Mouse (Mus musculus): Measurements from ENCODE around the gene Rfxank. TPM values are rescaled to one million over a fixed set of nuclear protein-coding genes. Genes with fewer than 3 reads are reported as not detected.

Rfxank gene
- polyA plus RNA-seq, 1 experiment: 11.2 TPM

DNA sequence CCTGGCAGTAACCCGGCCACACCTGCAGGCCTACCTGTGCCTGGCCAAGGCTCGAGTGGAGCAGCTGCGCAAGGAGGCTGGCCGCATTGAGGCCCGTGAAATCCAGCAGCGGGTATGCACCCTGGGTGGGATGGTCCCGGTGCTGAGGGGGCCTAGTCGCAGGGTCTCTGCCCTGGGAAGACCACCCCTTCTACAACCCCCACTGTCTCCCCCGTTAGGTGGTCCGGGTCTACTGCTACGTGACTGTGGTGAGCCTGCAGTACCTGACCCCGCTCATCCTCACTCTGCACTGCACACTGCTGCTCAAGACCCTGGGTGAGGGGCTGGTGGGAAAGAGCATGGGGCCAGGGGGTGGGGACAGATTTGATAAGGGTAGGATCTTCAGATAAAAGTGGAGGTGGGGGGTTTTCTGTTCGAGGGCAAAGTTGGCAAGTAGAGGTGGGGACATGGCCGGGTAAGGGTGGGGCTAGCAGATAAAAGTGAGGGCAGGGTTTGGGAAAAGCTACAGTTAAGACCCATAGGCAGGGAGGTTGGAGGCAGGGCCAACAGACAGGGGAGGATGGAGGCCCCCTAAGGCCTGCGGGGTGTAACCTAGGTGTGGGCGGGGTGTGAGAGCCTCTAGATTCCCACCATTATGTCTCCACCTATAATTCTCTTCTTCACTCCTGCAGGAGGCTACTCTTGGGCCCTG, 42.4 kb upstream of the Rfxank start:
- H3ac ChIP-seq (ENCODE audit: control insufficient read depth, insufficient read length): no peak overlapping the region
- H3K27me3 ChIP-seq (ENCODE audit: control insufficient read depth, insufficient read depth, insufficient read length): no peaks in the 10 kb centered on the region
- peaks cover 5% of the 10 kb centered on the region for H3K36me3 ChIP-seq (ENCODE audit: control insufficient read depth, insufficient read depth)
- no peak overlapping the region for H3K4me2 ChIP-seq (ENCODE audit: low read depth)
- H3K4me3 ChIP-seq: no peak overlapping the region
- no peaks in the 10 kb centered on the region for H3K79me2 ChIP-seq (ENCODE audit: control insufficient read depth, insufficient read depth)
- no peak for TF ChIP-seq CEBPB (IDR thresholded peaks at IDR 0.05; ENCODE audit: insufficient read depth, poor library complexity, severe bottlenecking)
- no peak for TF ChIP-seq MAX (IDR thresholded peaks at IDR 0.05; ENCODE audit: low read depth)
- TF ChIP-seq TCF3 (IDR thresholded peaks at IDR 0.05; ENCODE audit: insufficient read length, low read depth): no peak
- TF ChIP-seq POLR2A (IDR thresholded peaks at IDR 0.05; ENCODE audit: insufficient read length, low read depth): no peak
- no peak for TF ChIP-seq REST (IDR thresholded peaks at IDR 0.05; ENCODE audit: insufficient read depth, insufficient read length)
- no peak for TF ChIP-seq MYOD1 (IDR thresholded peaks at IDR 0.05; ENCODE audit: control insufficient read depth in 1 of 3, insufficient read length in 2 of 3, low read depth in 2 of 3)
- TF ChIP-seq SRF (IDR thresholded peaks at IDR 0.05; ENCODE audit: control insufficient read depth, insufficient read length, low read depth): no peak
- TF ChIP-seq TCF12 (IDR thresholded peaks at IDR 0.05; ENCODE audit: insufficient read depth, poor library complexity, severe bottlenecking): no peak
- TF ChIP-seq MYOG (IDR thresholded peaks at IDR 0.05; ENCODE audit: control insufficient read depth in 1 of 3, insufficient read depth in 1 of 3, insufficient read length in 2 of 3, low read depth in 2 of 3): no peak
- no peak for TF ChIP-seq E2F4 (IDR thresholded peaks at IDR 0.05; ENCODE audit: insufficient read depth)
- no peak for TF ChIP-seq USF1 (IDR thresholded peaks at IDR 0.05; ENCODE audit: low read depth)

DNA sequence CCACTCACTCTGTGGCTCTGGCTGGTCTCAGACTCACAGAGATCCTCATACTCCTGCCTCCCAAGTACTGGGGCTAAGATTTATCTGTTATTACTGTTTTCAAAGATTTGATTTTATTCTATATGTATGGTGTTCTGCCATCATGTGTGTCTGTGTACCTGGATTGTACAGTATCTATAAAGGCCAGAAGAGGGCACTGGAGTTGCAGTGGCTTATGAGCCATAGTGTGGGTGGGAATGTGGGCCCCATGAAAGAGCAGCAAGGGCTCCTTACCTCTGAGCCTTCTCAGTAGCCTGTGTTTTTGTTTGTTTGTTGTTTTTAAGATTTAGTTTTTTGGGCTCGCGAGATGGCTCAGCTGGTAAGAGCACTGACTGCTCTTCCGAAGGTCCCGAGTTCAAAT, 40.1 kb upstream of the Rfxank start:
- Histone ChIP-seq H3K79me2 (ENCODE audit: control insufficient read depth, insufficient read depth) (no peaks in the 10 kb centered on the region), H3K36me3 (ENCODE audit: control insufficient read depth, insufficient read depth) (peaks cover 5% of the 10 kb centered on the region), H3K27me3 (ENCODE audit: control insufficient read depth, insufficient read depth, insufficient read length) (no peaks in the 10 kb centered on the region), H3K4me3 (no peak overlapping the region), H3K4me2 (ENCODE audit: low read depth) (no peak overlapping the region), H3ac (ENCODE audit: control insufficient read depth, insufficient read length) (no peak overlapping the region)
- TF ChIP-seq E2F4 (IDR thresholded peaks at IDR 0.05; ENCODE audit: insufficient read depth): no peak
- TF ChIP-seq REST (IDR thresholded peaks at IDR 0.05; ENCODE audit: insufficient read depth, insufficient read length): no peak

DNA sequence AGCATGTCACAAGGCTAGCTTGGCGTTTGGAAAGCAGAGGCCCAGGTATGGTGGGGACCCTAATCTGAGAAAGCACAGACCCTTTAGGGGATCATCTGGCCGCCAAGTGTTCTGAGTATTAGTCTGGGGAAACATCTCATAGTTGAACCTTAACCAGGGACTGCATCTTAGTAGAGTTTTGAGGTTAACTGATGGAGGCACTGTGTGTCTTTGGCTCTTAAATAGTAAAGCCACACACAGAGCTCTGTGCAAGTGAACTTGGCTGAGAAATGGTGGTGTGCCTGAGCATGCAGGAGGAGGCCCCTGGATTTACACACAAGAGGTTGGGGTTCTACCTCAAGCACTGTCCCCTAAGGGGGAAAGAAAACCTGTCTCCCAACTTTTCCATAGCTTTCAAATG, 39.3 kb upstream of the Rfxank start:
- Histone ChIP-seq H3K36me3 (ENCODE audit: control insufficient read depth, insufficient read depth) (peaks cover 5% of the 10 kb centered on the region), H3ac (ENCODE audit: control insufficient read depth, insufficient read length) (no peak overlapping the region), H3K4me2 (ENCODE audit: low read depth) (no peak overlapping the region), H3K79me2 (ENCODE audit: control insufficient read depth, insufficient read depth) (peaks cover 7% of the 10 kb centered on the region), H3K4me3 (no peak overlapping the region), H3K27me3 (ENCODE audit: control insufficient read depth, insufficient read depth, insufficient read length) (no peaks in the 10 kb centered on the region)
- TF ChIP-seq MYOD1 (IDR thresholded peaks at IDR 0.05; ENCODE audit: control insufficient read depth in 1 of 3, insufficient read length in 2 of 3, low read depth in 2 of 3) (no peak), E2F4 (IDR thresholded peaks at IDR 0.05; ENCODE audit: insufficient read depth) (no peak), TCF3 (IDR thresholded peaks at IDR 0.05; ENCODE audit: insufficient read length, low read depth) (no peak), POLR2A (IDR thresholded peaks at IDR 0.05; ENCODE audit: insufficient read length, low read depth) (no peak), TCF12 (IDR thresholded peaks at IDR 0.05; ENCODE audit: insufficient read depth, poor library complexity, severe bottlenecking) (no peak), POLR2AphosphoS2 (IDR thresholded peaks at IDR 0.05; ENCODE audit: insufficient read length, low read depth) (no peak), CEBPB (IDR thresholded peaks at IDR 0.05; ENCODE audit: insufficient read depth, poor library complexity, severe bottlenecking) (no peak), MAX (IDR thresholded peaks at IDR 0.05; ENCODE audit: low read depth) (no peak), SRF (IDR thresholded peaks at IDR 0.05; ENCODE audit: control insufficient read depth, insufficient read length, low read depth) (no peak), USF1 (IDR thresholded peaks at IDR 0.05; ENCODE audit: low read depth) (no peak), REST (IDR thresholded peaks at IDR 0.05; ENCODE audit: insufficient read depth, insufficient read length) (no peak), MYOG (IDR thresholded peaks at IDR 0.05; ENCODE audit: control insufficient read depth in 1 of 3, insufficient read depth in 1 of 3, insufficient read length in 2 of 3, low read depth in 2 of 3) (no peak)

DNA sequence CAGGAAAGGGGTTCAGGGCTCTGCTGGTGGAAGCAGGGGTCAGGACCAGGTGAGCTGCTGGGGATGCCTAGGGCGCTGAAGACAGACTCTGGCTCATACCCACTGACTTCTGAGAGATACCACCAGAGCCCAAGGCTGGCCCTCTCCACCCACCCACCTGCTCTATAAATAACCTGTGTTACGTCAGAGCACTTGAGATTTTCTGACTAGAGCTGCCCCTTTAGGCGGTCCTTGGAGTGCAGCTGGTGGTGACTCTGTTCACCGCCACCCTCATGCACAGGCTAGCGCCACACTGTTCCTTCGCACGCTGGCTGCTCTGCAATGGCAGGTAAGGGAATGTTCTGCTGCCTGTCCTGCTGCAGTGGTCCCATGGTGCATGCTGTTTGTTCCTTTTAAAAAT, 35.1 kb upstream of the Rfxank start:
- Histone ChIP-seq H3K4me2 (ENCODE audit: low read depth) (peak overlapping the region; percentile 9), H3K27me3 (ENCODE audit: control insufficient read depth, insufficient read depth, insufficient read length) (no peaks in the 10 kb centered on the region), H3K4me3 (no peak overlapping the region), H3ac (ENCODE audit: control insufficient read depth, insufficient read length) (no peak overlapping the region), H3K36me3 (ENCODE audit: control insufficient read depth, insufficient read depth) (no peaks in the 10 kb centered on the region), H3K79me2 (ENCODE audit: control insufficient read depth, insufficient read depth) (peaks cover 16% of the 10 kb centered on the region)
- TF ChIP-seq SRF (IDR thresholded peaks at IDR 0.05; ENCODE audit: control insufficient read depth, insufficient read length, low read depth) (no peak), REST (IDR thresholded peaks at IDR 0.05; ENCODE audit: insufficient read depth, insufficient read length) (no peak), POLR2A (IDR thresholded peaks at IDR 0.05; ENCODE audit: insufficient read length, low read depth) (no peak), USF1 (IDR thresholded peaks at IDR 0.05; ENCODE audit: low read depth) (no peak), MYOG (IDR thresholded peaks at IDR 0.05; ENCODE audit: control insufficient read depth in 1 of 3, insufficient read depth in 1 of 3, insufficient read length in 2 of 3, low read depth in 2 of 3) (no peak), MYOD1 (IDR thresholded peaks at IDR 0.05; ENCODE audit: control insufficient read depth in 1 of 3, insufficient read length in 2 of 3, low read depth in 2 of 3) (peak in 1 of 3 experiments; percentile 32), MAX (IDR thresholded peaks at IDR 0.05; ENCODE audit: low read depth) (no peak)

DNA sequence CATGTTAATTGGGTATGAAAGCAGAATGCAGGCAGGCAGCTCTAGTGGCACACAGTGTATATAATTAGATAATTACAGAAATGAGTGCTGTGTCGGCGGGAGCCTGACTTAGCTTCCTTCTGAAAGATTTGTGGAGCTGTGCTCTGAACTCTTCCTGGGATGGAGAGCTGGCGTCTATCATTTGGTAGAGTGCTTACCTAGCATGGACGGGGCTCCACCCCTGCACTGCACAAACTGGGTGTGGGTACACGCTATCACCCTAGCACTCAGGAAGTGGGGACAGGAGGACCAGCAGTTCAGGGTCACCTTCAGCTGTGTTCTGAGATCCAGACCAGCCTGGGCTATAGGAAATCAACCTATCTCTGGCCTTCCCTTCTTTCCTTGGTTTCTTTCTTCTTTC, 34.4 kb upstream of the Rfxank start:
- TF ChIP-seq POLR2A (IDR thresholded peaks at IDR 0.05; ENCODE audit: insufficient read length, low read depth) (no peak), E2F4 (IDR thresholded peaks at IDR 0.05; ENCODE audit: insufficient read depth) (no peak), REST (IDR thresholded peaks at IDR 0.05; ENCODE audit: insufficient read depth, insufficient read length) (no peak), USF1 (IDR thresholded peaks at IDR 0.05; ENCODE audit: low read depth) (no peak), POLR2AphosphoS2 (IDR thresholded peaks at IDR 0.05; ENCODE audit: insufficient read length, low read depth) (no peak), SRF (IDR thresholded peaks at IDR 0.05; ENCODE audit: control insufficient read depth, insufficient read length, low read depth) (no peak), MAX (IDR thresholded peaks at IDR 0.05; ENCODE audit: low read depth) (no peak), MYOG (IDR thresholded peaks at IDR 0.05; ENCODE audit: control insufficient read depth in 1 of 3, insufficient read depth in 1 of 3, insufficient read length in 2 of 3, low read depth in 2 of 3) (no peak), TCF3 (IDR thresholded peaks at IDR 0.05; ENCODE audit: insufficient read length, low read depth) (no peak), CEBPB (IDR thresholded peaks at IDR 0.05; ENCODE audit: insufficient read depth, poor library complexity, severe bottlenecking) (no peak), TCF12 (IDR thresholded peaks at IDR 0.05; ENCODE audit: insufficient read depth, poor library complexity, severe bottlenecking) (no peak), MYOD1 (IDR thresholded peaks at IDR 0.05; ENCODE audit: control insufficient read depth in 1 of 3, insufficient read length in 2 of 3, low read depth in 2 of 3) (no peak)
- peaks cover 16% of the 10 kb centered on the region for H3K79me2 ChIP-seq (ENCODE audit: control insufficient read depth, insufficient read depth)
- H3K4me3 ChIP-seq: peak overlapping the region; percentile 49

More for the DNA sequence above, 34.4 kb upstream of the Rfxank start:
- no peaks in the 10 kb centered on the region for H3K36me3 ChIP-seq (ENCODE audit: control insufficient read depth, insufficient read depth)
- no peak overlapping the region for H3ac ChIP-seq (ENCODE audit: control insufficient read depth, insufficient read length)
- no peaks in the 10 kb centered on the region for H3K27me3 ChIP-seq (ENCODE audit: control insufficient read depth, insufficient read depth, insufficient read length)
- H3K4me2 ChIP-seq (ENCODE audit: low read depth): peak overlapping the region; percentile 79

All from myocyte (in vitro differentiated cells).